Mouse (Mus musculus) adrenal gland, postnatal 10 days (tissue): ENCODE measurements at regions not wholly inside any gene's neighbourhood (a gene's known extent, or its start where the extent isn't known, plus 50 kb on each side); places are given as distances from the start of the nearest gene placed in this dataset.

ENCODE experiments used
- DNase-seq: peaks from one replicate; pipeline ENCODE4 v3.0.0; 2021; ENCODE audit warnings: mixed read lengths

DNA sequence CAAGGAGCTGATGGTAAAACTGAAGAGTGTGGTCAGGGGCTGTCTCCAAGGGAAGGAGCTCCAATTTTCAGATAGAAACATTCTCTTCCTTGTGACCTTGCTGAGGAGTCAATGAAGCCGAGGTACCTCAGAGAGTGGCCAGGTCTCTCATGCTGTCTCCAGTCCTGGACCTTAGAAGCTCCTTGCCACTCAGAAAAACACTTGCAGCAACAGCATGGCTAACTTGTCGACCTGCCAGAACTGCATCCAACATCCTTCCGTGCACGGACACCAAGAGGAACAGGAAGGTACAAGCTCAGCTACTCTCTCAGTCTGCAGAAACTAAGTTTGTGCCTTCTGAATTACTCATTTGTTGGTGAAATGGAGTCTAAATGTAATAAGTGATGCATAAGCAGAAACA lies 214.9 kb upstream of the Ncam1 start:
- no peak for DNase-seq

DNA sequence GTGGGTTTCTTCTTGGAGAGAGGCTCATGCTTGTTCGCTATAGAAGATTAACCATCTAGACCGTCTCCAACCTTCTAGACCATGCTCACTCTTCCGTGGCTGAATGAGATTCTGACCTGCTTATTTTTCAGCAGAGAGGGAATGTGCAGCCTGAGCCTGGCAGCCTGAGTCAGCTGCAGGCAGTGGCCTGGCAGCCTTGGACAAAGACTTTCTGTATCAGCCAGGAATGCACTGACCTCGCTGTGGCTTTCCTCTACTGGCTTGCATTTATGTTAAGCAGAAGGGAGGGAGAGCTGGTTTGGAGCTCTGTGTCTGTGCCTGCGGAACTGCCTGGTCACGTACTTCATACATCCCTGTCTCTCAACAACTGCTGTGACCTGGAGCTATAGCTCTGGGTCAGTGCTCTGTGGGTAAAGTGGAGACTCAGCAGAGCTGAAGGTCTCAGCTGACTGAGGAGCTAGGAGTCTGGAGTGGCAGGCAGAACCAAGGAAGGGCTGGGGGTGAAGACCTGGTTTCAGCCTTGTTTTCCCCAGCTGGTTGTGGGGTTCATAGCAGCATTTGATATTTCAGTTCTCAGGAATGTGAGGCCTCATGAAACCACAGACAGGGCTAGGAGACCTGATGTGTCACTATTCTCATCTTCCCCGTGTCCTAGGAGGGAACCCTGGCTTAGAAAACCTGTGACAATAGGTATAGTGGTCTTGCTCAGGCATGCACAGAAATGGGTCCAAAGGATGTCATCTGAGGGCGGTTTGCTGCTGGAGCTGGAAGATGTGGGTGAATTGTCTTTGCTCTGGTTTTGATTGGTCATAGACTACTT lies 207.2 kb upstream of the Ncam1 start:
- peak; percentile 65 for DNase-seq

- no peak for DNase-seq
Observed at GRCm38 (mm10) chr9:50002695-50003094, 204.0 kb upstream of the Ncam1 start.

DNA sequence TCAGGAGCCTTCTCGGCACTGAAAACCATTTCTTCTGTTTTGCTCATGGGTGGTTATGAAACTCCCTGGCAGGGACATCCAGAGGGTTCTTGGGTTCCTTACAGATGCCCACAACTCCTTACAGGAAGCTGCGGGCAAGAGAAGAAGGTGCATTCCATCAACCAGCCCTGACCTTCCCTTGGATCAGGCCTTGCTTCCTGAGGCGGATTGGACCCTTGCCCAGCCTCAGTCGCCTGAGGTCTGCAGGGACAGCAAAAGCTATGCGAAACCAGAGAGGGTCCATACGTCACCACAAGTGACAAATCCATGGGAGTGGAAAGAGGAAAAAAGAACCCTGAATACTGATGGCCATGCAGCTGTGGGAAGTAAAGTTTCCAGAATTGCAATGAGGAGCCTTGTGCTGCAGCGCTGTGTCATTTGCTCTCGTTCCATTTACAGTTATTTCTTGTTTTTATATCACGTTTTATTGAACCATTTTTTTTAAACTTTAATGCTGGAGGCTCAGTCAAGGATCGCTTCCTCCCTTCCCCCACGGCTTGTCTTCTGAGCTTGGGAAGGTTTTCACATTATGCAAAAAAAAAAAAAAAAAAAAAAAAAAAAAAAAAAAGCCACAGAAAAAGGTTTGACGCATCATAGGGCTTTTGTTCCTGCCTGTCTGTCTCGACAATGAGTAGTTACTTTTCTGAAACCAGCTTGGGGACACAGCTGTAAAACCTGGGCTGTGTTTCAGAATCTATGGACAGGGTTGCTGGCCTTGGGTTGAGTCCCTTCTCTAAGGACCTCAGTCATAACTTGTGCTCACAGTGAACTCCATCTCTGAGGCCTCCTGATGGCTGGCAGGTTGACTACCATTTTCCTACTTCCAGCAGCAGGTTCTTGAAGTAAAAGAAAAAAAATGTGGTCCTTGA lies 202.0 kb upstream of the Ncam1 start:
- peak; percentile 71 for DNase-seq

GRCm38 (mm10) chr9:49999970-50000369 lies 201.2 kb upstream of the Ncam1 start:
- DNase-seq: peak; percentile 15

GRCm38 (mm10) chr9:49998101-49998500 lies 199.4 kb upstream of the Ncam1 start:
- no peak for DNase-seq

DNA sequence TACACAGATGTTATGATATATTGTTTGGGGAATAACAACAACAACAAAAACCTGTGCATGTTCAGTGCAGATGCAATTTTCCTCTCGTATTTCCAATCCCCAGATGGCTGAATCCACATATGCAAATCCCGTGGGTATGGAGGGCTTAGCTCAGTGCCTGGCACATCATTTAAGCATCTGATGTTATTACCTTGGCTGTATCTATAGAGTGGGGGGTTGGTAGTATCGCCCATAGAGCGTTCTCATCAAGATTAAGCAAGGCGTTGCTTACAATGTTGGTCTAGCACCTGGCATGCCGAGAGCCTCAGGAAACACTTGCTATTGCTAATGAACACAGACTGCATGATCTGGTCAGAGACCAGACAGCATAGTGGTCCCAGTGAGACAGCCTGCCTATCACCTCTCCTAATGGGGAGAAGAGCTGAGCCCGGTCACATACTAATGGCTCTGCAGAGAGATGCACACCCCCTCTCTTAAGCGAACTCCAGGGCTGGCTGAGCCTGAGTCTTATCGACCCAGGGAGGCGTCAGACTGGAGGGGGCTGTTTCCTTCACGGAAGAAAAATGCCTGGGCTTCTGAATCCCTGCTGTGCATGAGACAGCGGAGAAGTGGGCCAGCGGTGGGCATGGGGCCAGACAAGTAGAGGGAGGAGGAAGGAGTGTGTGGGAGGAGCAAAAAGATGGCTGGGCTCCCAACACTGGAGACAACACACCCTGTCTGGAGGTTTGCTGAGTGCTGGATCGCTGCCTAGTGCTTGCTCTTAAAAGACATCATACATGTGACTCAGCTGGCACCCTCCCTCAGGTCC lies 190.9 kb upstream of the Ncam1 start:
- DNase-seq: peak; percentile 93

DNA sequence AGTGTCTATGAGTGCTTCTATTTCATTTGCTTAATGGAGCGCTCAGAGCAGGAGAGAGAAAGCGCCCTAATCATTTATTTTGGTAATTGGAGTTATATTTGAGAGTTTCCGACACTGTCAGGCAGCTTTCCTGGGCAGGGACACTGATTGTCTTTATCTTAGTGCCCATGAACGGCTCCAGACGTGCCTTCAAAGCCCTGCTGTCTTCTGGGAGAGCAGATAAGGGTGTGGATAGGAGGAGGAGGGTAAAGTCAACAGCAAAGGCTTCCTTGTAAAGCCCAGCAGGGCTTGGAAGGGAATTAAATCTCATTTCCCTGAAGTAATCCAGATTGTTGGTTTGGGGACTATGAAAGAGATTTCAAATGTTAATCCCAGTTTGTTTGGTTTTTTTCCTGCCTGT lies 189.3 kb upstream of the Ncam1 start:
- DNase-seq: no peak

- DNase-seq: no peak
Observed at GRCm38 (mm10) chr9:49987481-49987880, 188.8 kb upstream of the Ncam1 start.

GRCm38 (mm10) chr9:49980344-49981207 lies 181.9 kb upstream of the Ncam1 start:
- DNase-seq: peak; percentile 63

- DNase-seq: peak; percentile 75
Observed at GRCm38 (mm10) chr9:49975938-49976671, 177.4 kb upstream of the Ncam1 start.

- peak; percentile 22 for DNase-seq
Observed at GRCm38 (mm10) chr9:49973974-49974495, 175.3 kb upstream of the Ncam1 start.

- no peak for DNase-seq
Observed at GRCm38 (mm10) chr9:49969429-49969828, 170.7 kb upstream of the Ncam1 start.

- DNase-seq: no peak
Observed at GRCm38 (mm10) chr9:49964666-49965065, 165.9 kb upstream of the Ncam1 start.

- DNase-seq: no peak
Observed at GRCm38 (mm10) chr9:49962561-49963071, 163.9 kb upstream of the Ncam1 start.

GRCm38 (mm10) chr9:49961965-49962364 lies 163.2 kb upstream of the Ncam1 start:
- peak; percentile 65 for DNase-seq

GRCm38 (mm10) chr9:49961329-49961728 lies 162.6 kb upstream of the Ncam1 start:
- no peak for DNase-seq

DNA sequence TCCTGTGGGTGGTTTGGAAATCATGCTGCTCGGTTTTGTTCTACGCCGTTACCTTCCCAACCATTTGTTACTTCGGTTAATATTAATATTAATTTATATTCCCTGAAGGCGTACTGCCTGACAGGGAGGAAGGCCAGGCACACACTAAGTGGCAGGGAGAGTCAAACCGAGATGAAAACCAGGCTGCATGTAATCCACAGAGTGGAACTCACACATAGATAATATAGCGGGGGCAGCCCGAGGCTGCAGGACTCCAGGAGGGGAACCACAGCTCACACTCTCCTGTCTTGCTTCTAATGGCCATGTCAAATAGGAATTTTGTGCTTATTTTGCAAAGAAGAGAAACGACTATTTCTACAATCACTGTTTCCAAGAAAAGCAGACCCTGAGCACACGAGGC lies 161.3 kb upstream of the Ncam1 start:
- no peak for DNase-seq

GRCm38 (mm10) chr9:49958890-49959289 lies 160.2 kb upstream of the Ncam1 start:
- no peak for DNase-seq

- DNase-seq: no peak
Observed at GRCm38 (mm10) chr9:49954601-49955000, 155.9 kb upstream of the Ncam1 start.
